8 mouse cellular contexts compared by ENCODE assay signal in genomic region chr7:79495988-79496815, GRCm38 (mm10). TPM values are rescaled to one million over a fixed set of nuclear protein-coding genes. Genes with fewer than 3 reads are reported as not detected.
DNase-seq lines count a peak whose midpoint lies in the region; ATAC-seq and TF ChIP-seq lines count a peak whose summit lies in the region.

No protein-coding gene starts in this region.

- peak overlapping the region; percentile 49 for H3K4me2 ChIP-seq in hindbrain, postnatal 0 days (ENCODE audit: low read depth, low read length)

- peak overlapping the region; percentile 73 for H3K4me3 ChIP-seq in gastrocnemius, adult 2 months
- peak overlapping the region; percentile 23 for H3K4me3 ChIP-seq in hindbrain, postnatal 0 days (ENCODE audit: low read length)

- H3K9ac ChIP-seq in hindbrain, postnatal 0 days (replicated peaks; ENCODE audit: low read length): peak overlapping the region; percentile 28; the same call in 1 of the 2 replicates

- peaks cover 3% of the 10 kb centered on the region; the same call in 1 of the 2 replicates for H3K4me1 ChIP-seq in hindbrain, postnatal 0 days (ENCODE audit: insufficient read depth, low read length)

- no peaks in the 10 kb centered on the region for H3K36me3 ChIP-seq in hindbrain, postnatal 0 days (ENCODE audit: insufficient read depth, low read length)

- peak; percentile 74 for ATAC-seq in hindbrain, postnatal 0 days

- peak; percentile 74 for DNase-seq in T-cell, adult 2 months (ENCODE audit: low spot score)
- peak; percentile 97 for DNase-seq in cerebellum, postnatal 25 days
- DNase-seq in gastrocnemius, adult 2 months: peak; percentile 86
- peak; percentile 95 for DNase-seq in hindbrain, postnatal 0 days (ENCODE audit: low spot score)
- DNase-seq in left cerebral cortex, postnatal 14 days (ENCODE audit: low spot score in 2 of 2): peak; percentile 88 to 93
- peak; percentile 94 for DNase-seq in mesoderm, embryonic 11.5 days (ENCODE audit: low read depth, low spot score)
- DNase-seq in right cerebral cortex, postnatal 25 days: peak; percentile 91
- peak; percentile 70 to 88 for DNase-seq in urinary bladder, postnatal 4 days (ENCODE audit: low spot score in 2 of 2)

- peak; percentile 100 for TF ChIP-seq CTCF in gastrocnemius, adult 2 months (IDR thresholded peaks at IDR 0.05)
- TF ChIP-seq CTCF in hindbrain, postnatal 0 days (IDR thresholded peaks at IDR 0.05; ENCODE audit: low read depth): peak; percentile 99

- no peaks in the 10 kb centered on the region for H3K27me3 ChIP-seq in hindbrain, postnatal 0 days (ENCODE audit: insufficient read depth, low read length)

- no peak overlapping the region for H3K27ac ChIP-seq in gastrocnemius, adult 2 months
- peak overlapping the region; percentile 78 for H3K27ac ChIP-seq in hindbrain, postnatal 0 days

- intact Hi-C loops in gastrocnemius, adult 2 months (cut with DNase I): loop anchor here (1.0 to 10.0 kb wide), 2 partner anchors 99 to 229 kb away; no protein-coding TSS in a partner anchor
- intact Hi-C loops in left cerebral cortex, postnatal 14 days (cut with DNase I): loop anchor here (1.0 to 10.0 kb wide), 4 partner anchors 51 to 229 kb away; no protein-coding TSS in a partner anchor

- 4% methylated on average over 38 of the region's 38 CpGs for WGBS in hindbrain, postnatal 0 days

- no peaks in the 10 kb centered on the region for H3K9me3 ChIP-seq in hindbrain, postnatal 0 days (ENCODE audit: low read length)

RNA-seq across cellular contexts. Expression of gene Polg, which starts 30.0 kb away (rescaled TPM):
- total RNA-seq in gastrocnemius, adult 2 months (2021): 10 to 100 TPM; 35.2 to 38.4 TPM
- 60.0 and 79.5 TPM in 2 replicates for total RNA-seq in hindbrain, postnatal 0 days (2014; rRNA removed)
- polyA plus RNA-seq in hindbrain, postnatal 0 days (2015; fragmentation: Nextera tagmentation; extraction: Ambion mirVana): 23.8 and 23.9 TPM in 2 replicates
- total RNA-seq in left cerebral cortex, postnatal 14 days (2021): 10 to 100 TPM; 84.3 to 90.1 TPM
